Mouse (Mus musculus) kidney, postnatal 10 days (tissue): ENCODE data around the gene Gbp7.
A peak's percentile ranks its signal among the peaks of the same experiment; 100 is the strongest.
"Not testable (repeated sequence)": the region's sequence is repeated elsewhere in the genome, so short reads cannot be mapped to it uniquely, and the experiment has no call there.

ENCODE experiments used
- DNase-seq: peaks from one replicate; pipeline ENCODE4 v3.0.0; 2021; ENCODE audit warnings: mixed read lengths

Gene Gbp7

DNA sequence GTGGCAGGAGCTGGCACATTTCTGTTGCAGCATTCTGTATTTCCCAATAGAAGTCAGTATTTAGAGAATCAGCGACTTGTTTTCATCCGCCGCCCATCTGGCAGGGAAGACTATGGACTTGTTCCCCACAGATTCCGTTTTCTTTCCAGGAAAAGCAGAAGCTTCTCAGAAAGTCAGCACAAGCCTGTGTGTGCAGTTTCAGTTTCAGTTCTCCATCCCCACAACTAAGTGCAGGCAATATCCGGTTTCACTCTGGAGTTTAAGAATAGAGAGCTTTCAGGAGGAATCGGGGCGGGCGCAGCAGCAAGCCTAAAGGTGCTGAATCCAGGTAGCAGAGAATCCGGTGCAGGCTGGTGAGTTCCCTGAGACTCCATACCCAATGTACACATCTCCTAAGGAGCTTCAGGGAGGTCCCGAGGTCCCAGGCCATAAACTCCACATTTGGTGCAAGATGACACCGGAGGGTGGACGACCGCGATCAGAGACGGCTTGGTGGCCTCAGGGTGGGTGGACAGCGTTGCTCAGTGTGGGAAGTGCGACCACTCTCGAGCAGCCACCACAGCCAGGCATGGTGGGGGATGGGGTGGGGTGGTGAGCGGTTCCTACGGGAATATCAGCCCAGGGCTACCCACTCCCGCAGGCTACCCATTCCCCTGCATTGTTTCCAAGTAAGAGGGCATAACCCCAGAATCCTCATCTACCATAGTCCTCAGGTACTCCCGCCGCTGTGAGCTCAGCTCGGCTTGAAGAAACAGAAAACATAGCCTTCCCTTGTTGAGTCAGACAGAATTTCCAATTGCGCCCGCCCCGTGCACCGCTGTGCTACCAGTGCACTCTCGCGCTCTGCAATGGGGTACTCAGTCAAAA is at the start of gene Gbp7:
Gbp7 (plus strand) TSS at position 256 of the 867 bp plus-strand sequence.
- DNase-seq = peak; percentile 51

DNA sequence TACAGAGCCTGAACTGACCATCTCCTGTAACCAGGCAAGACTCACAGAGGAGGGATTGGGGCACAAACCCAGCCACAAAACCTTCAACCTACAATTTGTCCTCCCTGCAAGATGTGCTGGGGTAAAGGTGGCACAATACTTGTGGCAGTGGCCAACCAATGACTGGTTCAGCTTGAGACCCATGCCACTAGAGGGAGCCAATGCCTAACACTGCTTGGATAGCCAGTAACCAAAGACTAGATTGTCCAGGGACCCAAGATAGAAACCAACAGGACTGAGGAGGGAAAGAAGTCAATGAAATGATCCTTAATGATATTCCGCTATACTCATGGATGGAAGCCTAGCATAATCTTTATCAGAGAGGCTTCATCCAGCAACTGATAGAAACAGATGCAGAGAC is 39.7 kb upstream of the Gbp7 start:
- DNase-seq = peak; percentile 86

DNA sequence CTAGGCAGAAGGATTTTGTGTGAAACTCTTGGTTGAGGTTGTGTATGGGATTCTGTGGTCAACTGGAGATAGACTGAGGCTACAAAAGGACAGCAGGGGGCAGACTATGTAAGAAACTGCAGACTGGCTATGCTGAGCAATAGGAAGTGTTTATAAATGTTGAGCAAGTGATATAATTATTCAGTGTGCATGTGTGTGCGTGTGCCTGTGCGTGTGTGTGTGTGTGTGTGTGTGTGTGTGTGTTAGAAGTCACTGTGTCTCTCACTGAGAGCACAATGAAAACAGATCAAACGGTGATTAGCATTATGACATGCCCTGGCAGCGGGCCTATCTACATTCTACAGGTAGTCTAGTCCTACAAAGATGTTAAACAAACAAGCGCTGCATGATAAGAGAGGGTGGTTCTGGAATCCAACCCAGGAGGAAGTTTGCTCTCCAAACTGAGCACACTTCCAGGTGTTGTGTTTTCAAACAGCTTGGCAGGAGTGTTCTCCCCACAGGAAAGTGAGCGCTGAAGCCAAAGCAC is 36.5 kb upstream of the Gbp7 start, which contains the start of gene Gbp5:
Gbp5 (plus strand) TSS at position 443 of the 526 bp plus-strand sequence.
- peak; percentile 78 for DNase-seq

DNA sequence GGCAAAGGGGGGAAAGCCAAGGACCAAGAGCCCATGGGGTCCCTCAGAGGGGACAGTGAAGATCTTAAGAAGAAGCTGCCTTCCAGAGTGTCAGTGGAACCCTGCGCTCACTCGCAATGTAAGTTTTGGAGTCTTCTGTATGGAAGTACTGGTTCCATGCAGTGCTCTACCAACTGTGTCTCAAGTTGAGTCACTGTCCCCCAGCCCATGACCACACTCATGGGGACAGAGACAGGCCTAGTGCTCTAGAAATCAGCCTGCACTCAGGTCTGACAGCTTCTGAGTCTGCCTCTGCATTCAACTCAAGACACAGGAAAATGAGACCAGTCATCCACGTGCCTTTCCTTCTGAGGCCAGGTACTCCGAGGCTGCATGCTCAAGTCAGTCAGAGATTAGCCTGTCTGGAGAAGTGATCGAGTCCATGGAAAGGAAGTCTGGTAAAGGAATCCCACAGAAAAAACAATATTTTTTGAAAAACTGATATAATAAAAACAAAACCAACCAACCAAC is 34.9 kb upstream of the Gbp7 start:
- no peak for DNase-seq

DNA sequence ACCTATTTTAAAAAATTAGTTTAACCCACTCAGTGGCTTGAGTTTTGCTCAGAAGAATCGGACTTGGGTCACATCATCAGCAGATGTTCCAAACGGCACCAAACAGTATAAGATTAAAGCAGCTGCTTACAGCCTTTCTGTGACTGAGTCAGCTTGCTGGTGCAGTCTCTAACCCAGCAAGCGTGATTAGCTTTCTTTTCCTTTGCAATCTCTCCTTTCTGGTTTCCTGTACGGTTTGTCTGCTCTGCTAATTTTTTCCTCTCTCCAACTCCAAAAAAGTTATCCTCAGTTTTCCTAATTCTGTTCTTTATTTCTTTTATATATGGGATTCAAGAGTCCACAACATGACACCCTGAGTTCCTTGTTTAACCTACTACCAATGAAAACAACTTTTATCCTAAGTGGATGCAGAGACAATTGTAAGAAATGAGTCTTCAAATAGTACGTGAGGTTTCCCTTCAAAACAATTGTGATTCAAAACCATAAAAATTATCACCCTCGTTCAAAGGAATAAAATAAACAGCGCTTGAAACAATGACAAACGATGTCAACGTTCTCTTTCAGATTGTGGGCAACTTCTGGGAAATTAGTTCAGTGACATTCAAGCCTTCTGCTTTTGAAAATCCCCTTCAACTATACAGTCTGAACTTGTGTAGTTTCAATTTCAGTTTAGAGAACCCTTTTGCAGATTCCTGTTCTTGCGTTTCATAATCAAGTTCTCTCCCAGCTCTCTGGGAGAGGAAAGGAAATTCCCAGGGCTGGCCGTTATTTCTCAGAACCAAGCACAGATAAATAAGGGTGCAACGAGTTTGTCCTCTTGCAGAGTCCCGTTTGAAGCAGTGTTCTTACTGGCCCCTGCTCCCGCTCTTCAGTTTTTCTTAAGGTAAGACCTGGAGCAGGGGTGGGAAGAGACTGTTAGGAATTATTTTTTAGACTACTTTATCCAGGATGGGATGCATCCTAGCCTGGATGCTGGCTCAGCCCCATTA is 33.7 kb upstream of the Gbp7 start:
- peak; percentile 11 for DNase-seq

DNA sequence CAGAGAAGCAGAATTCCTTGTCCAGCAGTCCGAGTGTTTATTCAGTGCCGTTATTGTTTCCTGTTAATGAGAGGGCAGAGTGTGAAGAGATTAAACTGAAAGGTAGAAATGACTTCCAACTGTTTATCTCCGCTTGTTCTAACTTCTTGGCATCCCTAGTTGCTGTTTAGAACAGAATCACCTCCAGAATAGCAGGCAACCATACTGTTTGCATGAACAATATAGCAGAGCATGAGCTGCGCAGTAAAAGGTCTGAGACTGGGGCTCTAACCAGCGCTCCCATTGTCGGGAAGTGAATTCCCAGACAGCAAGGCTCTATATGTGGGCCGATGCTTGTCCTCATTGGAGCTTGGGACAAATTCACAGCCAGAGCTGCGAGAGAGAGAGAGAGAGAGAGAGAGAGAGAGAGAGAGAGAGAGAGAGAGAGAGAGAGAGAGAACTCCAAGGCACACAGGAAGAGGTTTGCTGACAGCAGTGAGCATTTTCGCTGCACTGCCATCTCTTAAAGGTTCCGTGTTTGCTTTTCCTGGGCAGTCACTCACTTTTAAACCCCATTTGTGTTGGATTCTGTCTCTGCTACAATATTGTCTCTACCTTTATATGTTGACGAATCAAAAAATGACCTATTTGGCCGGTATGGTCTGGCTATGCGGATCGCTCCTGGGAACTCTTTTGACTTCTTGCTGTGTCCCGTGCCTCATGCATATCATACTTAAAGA is 32.9 kb upstream of the Gbp7 start:
- no peak for DNase-seq

DNA sequence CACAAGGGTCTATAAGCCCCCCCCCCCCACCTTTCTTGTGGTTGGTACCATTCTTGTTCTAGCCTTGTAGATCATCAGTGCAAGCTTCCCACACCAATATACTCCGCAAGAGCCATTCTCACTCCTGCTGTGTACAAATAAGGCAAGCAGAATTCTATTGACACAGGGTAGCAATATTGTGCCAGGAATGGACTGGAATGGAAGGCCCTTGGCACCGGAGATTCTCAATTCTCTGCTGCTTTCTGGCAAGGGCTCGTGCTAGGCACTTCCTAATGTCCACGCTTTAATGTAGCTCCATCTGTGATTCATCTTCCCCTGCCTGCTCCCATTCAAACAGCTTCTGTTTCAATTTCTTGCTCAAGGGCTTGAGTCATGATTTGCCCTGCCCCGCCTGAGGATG is 31.2 kb upstream of the Gbp7 start:
- no peak for DNase-seq

DNA sequence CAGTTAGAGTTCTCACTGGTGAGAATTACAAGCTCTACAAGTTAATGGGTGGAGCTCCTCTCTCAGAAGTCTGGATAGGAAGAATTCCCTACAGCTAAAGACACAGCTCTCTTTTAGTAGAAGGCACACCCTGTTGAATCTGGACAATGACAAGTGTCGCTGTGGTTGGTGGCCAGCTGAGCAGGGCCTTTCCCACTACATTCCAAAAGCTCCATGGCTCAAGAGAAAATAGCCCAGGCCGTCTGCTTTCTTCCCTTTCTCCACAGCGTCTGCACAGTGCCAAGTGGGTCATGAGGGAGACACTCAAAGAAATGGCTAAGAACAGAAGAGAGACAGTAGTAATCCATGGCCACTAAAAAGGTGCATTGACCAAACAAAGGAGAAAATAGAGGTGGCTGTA is 2.0 kb upstream of the Gbp7 start:
- no peak for DNase-seq

DNA sequence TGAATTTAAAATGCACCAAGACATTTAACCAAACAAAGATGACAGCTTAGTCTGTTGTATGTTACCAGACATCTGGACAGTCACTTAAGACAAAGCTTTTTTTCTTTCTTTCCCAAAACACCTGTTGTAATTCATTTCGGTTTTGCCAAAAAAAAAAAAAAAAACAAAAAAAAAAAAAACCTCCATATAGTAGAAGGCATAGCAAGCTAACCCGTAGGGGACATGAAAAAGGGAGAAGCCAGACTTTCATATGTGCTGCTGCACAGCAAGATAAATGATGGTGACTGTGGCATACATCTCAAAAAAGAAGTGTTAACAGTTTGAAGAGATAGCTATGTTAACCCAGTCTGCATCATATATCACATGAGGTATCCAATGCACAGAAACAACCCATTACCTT is 545 bp upstream of the Gbp7 start:
- no peak for DNase-seq

DNA sequence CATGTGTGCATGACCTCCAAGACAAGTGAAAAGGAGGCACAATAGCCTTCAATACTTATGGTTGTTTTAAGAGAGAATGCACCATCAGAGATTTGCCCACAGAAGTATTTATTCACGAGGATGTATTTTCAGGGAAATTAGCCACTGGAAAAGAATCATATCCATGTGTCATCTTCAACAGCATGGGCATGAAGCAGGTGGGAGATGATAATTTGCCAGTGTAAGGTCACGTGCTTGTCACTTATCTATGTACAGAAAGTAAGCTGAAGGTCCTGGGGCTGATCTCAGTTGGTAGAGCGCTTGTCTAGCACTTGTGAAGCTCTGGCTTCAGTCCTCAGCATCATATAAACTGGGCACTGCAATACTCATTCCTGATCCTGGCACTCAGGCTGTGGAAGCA is 1.5 kb downstream of the Gbp7 start:
- no peak for DNase-seq

DNA sequence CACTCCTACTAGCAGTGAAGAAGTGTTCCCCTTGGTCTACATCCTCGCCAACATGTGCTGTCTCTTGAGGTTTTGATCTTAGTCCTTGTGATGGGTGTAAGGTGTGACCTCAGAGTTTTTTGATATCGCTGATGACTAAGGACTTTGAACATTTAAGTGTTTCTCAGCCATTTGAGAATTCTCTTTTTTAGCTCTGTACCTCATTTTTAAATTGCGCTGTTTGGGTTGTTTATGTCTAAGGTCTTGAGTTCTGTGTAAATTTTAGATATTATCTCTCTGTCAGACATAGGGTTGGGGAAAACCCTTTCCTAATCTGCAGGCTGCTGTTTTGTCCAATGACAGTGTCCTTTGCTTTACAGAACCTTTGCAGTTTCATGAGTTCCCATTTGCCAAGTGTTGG is 3.0 kb downstream of the Gbp7 start:
- no peak for DNase-seq

DNA sequence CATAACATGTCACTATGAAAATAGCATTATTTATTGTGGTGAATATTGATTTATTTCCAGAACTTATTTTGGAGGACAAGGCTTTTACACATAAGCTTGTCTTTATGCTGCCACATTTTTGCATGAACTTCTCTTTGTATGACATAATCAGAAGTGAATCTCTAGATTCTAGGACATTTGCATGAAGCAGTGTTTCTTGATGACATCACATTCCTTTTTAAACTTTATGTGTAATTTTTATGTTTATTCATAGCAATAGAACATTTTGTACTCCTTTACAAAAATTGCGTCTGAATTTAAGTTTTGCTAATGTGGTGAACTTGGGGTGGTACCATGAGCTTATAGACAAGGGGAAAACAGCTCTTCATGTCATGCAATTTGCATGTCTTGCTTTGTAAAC is 5.5 kb downstream of the Gbp7 start:
- DNase-seq = no peak

DNA sequence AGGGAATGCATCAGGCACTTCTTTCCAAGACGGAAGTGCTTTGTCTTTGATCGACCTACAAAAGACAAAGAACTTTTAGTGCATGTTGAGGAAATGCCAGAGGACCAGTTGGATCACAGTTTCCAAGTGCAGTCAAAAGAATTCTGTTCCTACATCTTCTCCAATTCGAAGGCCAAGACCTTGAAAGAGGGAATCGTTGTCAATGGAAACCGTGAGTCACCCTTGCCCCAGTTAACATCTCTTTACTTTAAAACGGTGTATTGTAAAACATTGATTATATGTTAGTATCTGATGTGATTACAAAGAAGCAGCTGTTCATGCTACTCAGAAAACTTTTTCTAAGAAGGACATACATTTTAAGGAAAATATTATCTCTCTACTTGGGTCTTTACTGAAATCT is 11.2 kb downstream of the Gbp7 start:
- no peak for DNase-seq

DNA sequence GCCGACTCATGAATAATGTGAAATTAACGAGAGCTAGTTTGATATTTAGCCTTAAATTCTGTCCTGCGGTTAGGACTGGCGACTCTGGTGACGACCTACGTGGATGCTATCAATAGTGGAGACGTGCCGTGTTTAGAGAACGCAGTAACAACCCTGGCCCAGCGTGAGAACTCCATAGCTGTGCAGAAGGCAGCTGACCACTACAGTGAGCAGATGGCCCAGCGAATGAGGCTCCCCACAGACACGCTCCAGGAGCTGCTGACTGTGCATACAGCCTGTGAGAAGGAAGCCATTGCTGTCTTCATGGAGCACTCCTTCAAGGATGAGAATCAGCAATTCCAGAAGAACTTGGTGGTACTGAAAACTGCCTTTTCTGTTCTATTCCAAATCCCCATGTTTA is 12.6 kb downstream of the Gbp7 start:
- not testable (repeated sequence) for DNase-seq

DNA sequence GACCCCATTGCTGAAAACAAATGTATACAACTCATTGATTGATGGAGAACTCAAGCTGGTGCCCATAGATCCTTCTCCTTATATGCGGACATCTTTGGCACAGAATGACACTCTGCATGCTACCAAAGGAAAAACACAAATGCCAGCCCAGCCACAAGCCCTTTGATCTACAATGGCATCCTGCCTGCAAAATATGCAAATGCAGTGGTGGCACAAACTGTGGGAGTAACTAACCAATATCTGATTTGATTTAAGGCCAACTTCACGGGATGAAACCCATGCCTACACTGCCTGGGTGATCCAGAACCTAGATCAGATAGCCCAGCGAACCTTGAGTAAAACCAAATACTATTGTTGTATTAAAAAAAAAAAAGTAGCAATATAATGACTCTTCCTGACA is 16.5 kb downstream of the Gbp7 start:
- no peak for DNase-seq

DNA sequence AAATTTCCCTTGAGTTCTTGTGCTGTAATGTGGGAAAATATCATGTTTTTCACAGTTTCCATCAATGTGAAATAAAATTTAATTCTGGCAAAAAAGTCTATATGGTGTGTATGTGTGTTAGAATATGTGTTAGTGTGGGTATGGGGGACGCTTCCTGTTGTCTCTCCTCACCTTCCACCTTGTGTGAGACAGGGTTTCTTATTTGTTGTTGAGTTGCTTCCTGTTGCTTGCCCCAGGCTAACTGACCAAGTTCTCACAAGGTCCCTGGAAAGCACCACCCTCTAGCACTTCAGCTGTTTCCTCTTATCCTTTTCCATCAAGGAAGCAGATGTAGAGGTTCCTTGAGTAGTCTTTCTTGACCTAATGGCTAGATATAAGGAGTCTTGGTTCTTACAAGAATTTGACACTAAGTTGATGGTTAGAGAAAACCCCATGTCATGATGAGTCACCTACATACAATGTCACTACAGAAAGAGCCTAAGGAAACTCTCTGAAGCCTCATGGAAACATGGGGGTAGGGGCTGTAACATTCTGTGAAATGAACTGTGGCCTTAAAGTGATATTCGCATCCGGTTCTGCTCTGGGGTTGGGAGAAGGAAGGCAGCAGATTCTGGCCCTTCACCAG is 20.0 kb downstream of the Gbp7 start:
- DNase-seq = no peak

DNA sequence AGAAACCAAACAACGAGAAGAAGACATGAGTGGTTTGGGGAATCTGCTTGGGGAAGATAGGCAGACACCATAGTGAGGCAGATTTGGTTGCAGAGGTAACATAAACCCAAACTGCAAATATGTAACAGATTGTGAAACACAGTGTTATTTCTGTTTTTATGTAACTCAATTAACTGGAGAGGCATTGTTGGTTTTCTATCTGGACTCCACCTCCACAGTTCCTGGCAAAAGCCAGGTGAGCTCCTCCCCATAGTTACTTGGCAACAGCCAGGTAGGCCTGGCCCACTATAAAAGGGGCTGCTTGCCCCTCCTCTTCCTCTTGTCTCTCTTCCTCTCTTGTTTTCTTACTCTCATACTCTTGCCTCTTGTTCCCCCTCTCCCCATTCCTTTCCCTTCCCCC is 24.5 kb downstream of the Gbp7 start:
- no peak for DNase-seq

DNA sequence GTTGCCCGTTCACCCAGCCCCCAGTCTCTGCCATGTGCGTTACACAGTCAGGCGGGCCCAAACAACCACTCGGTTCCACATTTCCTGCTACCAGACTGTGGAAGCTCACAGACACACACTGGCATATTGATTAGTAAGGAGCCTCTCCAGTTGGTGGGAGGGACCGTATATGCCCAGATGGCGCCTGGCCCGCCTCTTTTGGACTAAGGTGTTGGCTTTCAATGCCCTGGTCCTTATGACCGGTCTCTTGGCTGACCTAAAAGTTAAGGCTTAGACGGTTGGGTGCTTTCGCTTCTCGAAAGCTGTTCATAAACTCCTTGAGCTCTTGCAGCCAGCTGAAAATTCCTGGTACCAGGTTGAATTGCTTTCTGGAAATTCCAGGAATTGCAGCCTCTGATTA is 25.5 kb downstream of the Gbp7 start:
- peak; percentile 11 for DNase-seq

DNA sequence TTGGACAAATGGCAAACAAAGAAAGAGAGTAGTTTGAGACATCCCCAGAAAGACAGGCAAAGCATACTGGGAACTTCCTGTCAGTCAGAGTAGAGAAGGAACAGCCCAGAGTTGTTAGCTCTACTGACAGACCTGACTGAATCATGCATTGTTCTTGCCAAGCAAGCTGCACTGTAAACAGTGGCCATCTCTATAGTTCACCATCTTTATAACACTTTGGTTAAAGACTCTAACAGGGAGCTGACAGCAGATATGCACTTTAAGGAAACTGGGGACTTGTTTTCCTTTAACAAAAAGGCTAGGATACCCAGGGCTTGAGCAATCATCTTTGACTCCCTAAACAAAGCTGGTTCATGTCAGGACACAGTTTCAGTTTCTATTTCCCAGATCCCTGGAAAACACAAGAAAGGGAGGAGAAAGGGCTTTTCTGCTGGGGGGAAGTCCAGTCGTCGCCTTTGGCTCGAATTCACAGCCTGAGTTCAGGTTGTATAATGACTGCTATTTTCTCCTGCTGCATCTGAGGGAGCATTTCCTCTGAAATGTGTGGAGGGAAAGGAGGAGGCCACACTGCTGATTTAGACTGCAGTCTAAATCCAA is 29.6 kb downstream of the Gbp7 start, which contains the start of gene Gbp3:
Gbp3 (plus strand) TSS at position 395 of the 597 bp plus-strand sequence.
- peak; percentile 30 for DNase-seq

DNA sequence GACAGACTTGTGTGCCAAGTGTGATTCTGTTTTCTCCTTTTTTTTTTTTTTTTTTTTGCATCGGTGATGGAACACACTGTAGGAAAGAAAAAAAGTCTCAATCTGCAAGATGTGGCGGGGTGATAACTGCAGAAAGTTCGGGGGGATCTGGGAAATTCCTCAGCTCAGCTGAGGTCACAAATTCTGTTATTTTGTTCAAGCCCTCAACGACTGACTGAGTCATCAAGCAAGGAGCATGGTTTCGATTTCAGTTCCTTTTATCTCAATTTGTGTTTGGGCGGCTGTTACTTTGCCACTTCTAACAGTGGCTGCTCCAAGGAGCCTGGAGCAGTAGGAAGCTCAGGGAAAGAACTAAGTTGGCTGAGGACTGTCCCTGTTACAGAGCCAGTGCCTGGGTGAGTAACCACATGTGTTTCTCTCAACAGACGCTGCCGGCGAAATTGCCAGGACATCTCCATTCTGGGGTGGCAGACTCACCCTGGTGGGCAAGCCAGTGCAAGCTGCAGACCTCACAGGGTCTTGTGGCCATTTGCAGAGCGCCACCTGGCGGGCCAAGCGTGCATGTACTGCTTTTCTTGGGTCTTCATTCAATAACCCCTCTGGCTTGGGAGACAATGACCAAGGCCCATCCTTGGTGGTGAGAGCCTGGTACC is 30.3 kb downstream of the Gbp7 start:
- DNase-seq = peak; percentile 93
